Comparison of ENCODE assay signal across 9 mouse cellular contexts in the genomic region with DNA sequence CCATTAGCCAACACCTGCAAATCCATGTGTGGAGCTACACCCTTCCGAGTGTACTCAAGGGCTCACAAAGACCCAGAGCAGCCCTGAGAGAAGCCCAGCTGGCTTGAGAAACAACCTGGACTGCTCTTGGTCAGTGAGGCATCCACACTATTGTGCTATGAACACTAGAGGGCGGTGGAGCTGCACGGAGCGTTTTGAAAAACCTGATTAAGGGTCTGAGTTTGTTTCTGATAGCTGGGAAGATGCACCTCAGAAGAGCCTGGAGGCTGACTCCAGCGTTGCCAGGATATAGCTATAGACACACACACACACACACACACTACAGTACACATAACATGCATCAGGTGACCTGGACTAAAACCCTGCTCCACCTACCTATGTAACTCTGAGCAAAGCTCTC.
A peak's percentile ranks its signal among the peaks of the same experiment; 100 is the strongest.
DNase-seq lines count a peak whose midpoint lies in the region; ATAC-seq and TF ChIP-seq lines count a peak whose summit lies in the region.
"Had no signal": no experiment of that assay in that cellular context is flagged by ENCODE, and none has a peak within 500 bp of the region (broad histone marks: within the 10 kb centered on the region; RNA-seq: fewer than 3 reads in every experiment).

No protein-coding gene starts in this region.

- no peaks in the 10 kb centered on the region for H3K36me3 ChIP-seq in forebrain, embryonic 10.5 days (replicated peaks)
- H3K36me3 ChIP-seq in hindbrain, embryonic 15.5 days, result no peaks in the 10 kb centered on the region
- H3K36me3 ChIP-seq: limb, embryonic 15.5 days had no signal

- H3K4me1 ChIP-seq in forebrain, embryonic 10.5 days, result no peaks in the 10 kb centered on the region
- no peaks in the 10 kb centered on the region for H3K4me1 ChIP-seq in hindbrain, embryonic 15.5 days (replicated peaks)
- H3K4me1 ChIP-seq: limb, embryonic 15.5 days had no signal

- H3K9ac ChIP-seq in hindbrain, embryonic 15.5 days, result no peak overlapping the region
- H3K9ac ChIP-seq: limb, embryonic 15.5 days had no signal

- no peak overlapping the region for H3K4me2 ChIP-seq in hindbrain, embryonic 15.5 days
- H3K4me2 ChIP-seq: limb, embryonic 15.5 days had no signal

- H3K27me3 ChIP-seq in forebrain, embryonic 10.5 days (ENCODE audit: poor library complexity, severe bottlenecking), result peaks cover 3% of the 10 kb centered on the region; the same call in 1 of the 2 replicates
- no peaks in the 10 kb centered on the region for H3K27me3 ChIP-seq in hindbrain, embryonic 15.5 days
- H3K27me3 ChIP-seq: limb, embryonic 15.5 days had no signal

- TF ChIP-seq POLR2A in brain, embryonic 14.5 days (IDR thresholded peaks at IDR 0.05; ENCODE audit: borderline replicate concordance, extremely low read depth, insufficient read depth, insufficient read length, poor library complexity, severe bottlenecking), result no peak

- H3K9me3 ChIP-seq in forebrain, embryonic 10.5 days, result peaks cover 7% of the 10 kb centered on the region; the same call in 1 of the 2 replicates
- no peaks in the 10 kb centered on the region for H3K9me3 ChIP-seq in hindbrain, embryonic 15.5 days
- H3K9me3 ChIP-seq: limb, embryonic 15.5 days had no signal

- ATAC-seq in hindbrain, embryonic 15.5 days (ENCODE audit: low FRiP score, low read depth), result peak; percentile 77; the same call in 1 of the 2 replicates
- ATAC-seq in megakaryocyte progenitor cell, adult 5-6 weeks (replicated peaks; ENCODE audit: poor library complexity), result peak; percentile 91
- ATAC-seq in monocyte, adult 5-6 weeks (replicated peaks; ENCODE audit: insufficient number of reproducible peaks, low FRiP score, low TSS enrichment, poor library complexity, severe bottlenecking), result no peak

- 12% methylated on average over 5 of the region's 5 CpGs for WGBS in forebrain, embryonic 10.5 days
- WGBS in hindbrain, embryonic 15.5 days, result 6% methylated on average over 5 of the region's 5 CpGs

- H3K4me3 ChIP-seq in forebrain, embryonic 10.5 days, result no peak overlapping the region
- H3K4me3 ChIP-seq in hindbrain, embryonic 15.5 days, result no peak overlapping the region
- H3K4me3 ChIP-seq: limb, embryonic 15.5 days had no signal

- no peak overlapping the region for H3K27ac ChIP-seq in forebrain, embryonic 10.5 days
- H3K27ac ChIP-seq in hindbrain, embryonic 15.5 days (replicated peaks), result no peak overlapping the region
- H3K27ac ChIP-seq: limb, embryonic 15.5 days had no signal

- DNase-seq in Muller cell, postnatal 12 days (ENCODE audit: inconsistent ontology term), result peak; percentile 31
- peak; percentile 82 for DNase-seq in brain, embryonic 14.5 days (ENCODE audit: low read depth)
- peak; percentile 61 for DNase-seq in forebrain, embryonic 10.5 days (ENCODE audit: extremely low spot score, low spot score)
- DNase-seq in layer of hippocampus, postnatal 25 days (ENCODE audit: extremely low spot score in 1 of 2, low spot score in 1 of 2), result peak; percentile 59 to 69
- peak; percentile 68 to 77 for DNase-seq in right cerebral cortex, postnatal 10 days (ENCODE audit: low spot score in 2 of 2)

- TF ChIP-seq CTCF in brain, embryonic 14.5 days (IDR thresholded peaks at IDR 0.05; ENCODE audit: borderline replicate concordance, extremely low read depth, insufficient read depth, insufficient read length), result peak; percentile 92

Comparison
In these comparisons a context has a peak if more than half of its experiments do, and no peak if none do; other contexts are left out.
1. DNase-seq: peak in every context shown above with its lines; median percentile 82 in brain, embryonic 14.5 days; 72 in right cerebral cortex, postnatal 10 days; 64 in layer of hippocampus, postnatal 25 days; 61 in forebrain, embryonic 10.5 days; 31 in Muller cell, postnatal 12 days.